Mouse (Mus musculus): ENCODE measurements around the gene Mdga1.

The Mdga1 gene

DNA sequence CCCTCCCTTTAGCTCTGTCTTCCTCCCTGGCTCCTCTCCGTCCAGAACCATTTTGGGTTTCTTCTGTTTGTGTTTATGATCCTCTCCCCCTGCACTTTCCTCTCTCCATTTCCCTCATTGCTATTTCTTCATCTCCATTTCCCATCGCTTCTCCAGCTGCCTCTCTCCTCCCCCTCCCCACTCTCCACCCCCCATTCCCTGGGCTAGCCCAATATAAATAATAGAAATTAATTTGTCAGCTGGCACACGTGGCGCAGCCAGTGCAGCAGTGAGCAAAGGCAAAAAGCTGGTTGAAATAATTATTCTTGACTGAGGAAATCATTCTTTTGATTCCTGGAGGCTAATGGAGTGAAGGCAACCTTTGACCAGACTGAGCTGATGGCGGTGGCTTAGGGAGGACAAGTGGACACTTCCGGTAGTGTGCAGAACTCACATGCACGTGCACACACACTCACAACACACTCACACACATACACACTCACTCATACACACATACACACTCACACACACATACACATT is at the start of gene Mdga1:
Mdga1 (minus strand) TSS at position 51 of the 519 bp plus-strand sequence.
- Histone ChIP-seq H3K36me3 (ENCODE audit: insufficient read depth, low read length) (no peaks in the 10 kb centered on the region), H3K4me1 (replicated peaks; ENCODE audit: low read depth, low read length) (peaks cover 40% of the 10 kb centered on the region), H3K9me3 (ENCODE audit: low read length) (no peaks in the 10 kb centered on the region), H3K27me3 (ENCODE audit: insufficient read depth, low read length) (peaks cover 38% of the 10 kb centered on the region), H3K4me3 (replicated peaks; ENCODE audit: low read length) (no peak within 1 kb of the TSS)
- TF ChIP-seq POU5F1 (IDR thresholded peaks at IDR 0.05; ENCODE audit: borderline replicate concordance, low read length) (no peak), NANOG (IDR thresholded peaks at IDR 0.05; ENCODE audit: borderline replicate concordance, low read length) (no peak), CTCF (conservative IDR thresholded peaks at IDR 0.05; ENCODE audit: low read length) (no peak)

DNA sequence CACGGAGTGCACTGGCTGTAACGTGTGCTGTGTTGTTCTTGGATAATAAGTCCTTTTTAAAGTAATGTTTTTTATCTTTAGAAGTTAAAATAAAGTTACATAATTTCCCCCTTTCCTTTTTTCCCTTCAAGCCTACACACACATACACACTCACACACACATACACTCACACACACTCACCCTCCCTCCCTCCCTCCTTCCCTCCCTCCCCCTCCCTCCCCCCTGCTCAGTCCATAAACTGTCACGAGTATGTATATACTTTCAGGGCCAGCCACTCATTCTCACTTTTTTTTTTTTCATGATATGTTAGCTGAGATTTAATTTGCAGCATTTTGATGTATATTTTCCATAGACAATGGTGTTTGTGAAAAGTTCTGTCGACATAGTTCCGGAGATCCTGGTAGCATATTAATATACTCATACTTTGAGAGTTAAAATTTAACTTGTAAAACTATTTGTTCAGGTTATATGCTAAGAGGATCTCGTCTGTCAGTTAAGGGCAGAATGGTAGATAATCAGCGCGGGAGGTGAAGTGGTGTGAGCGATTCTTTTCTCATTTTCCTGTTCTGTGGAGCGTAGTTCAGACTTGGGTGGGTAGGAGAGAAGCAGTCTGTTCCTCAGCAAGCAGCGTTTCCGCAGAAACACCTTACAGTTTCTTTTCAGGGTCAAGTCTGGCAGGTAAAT is 49.2 kb upstream of the Mdga1 start:
- H3K4me3 ChIP-seq (replicated peaks; ENCODE audit: low read length): no peak overlapping the region
- no peaks in the 10 kb centered on the region for H3K36me3 ChIP-seq (ENCODE audit: insufficient read depth, low read length)
- H3K27me3 ChIP-seq (ENCODE audit: insufficient read depth, low read length): no peaks in the 10 kb centered on the region
- no peak for TF ChIP-seq NANOG (IDR thresholded peaks at IDR 0.05; ENCODE audit: borderline replicate concordance, low read length)
- TF ChIP-seq POU5F1 (IDR thresholded peaks at IDR 0.05; ENCODE audit: borderline replicate concordance, low read length): no peak
- no peak for TF ChIP-seq CTCF (conservative IDR thresholded peaks at IDR 0.05; ENCODE audit: low read length)
- H3K9me3 ChIP-seq (ENCODE audit: low read length): no peaks in the 10 kb centered on the region; the same call in 1 of the 2 replicates
- peaks cover 16% of the 10 kb centered on the region for H3K4me1 ChIP-seq (replicated peaks; ENCODE audit: low read depth, low read length)

DNA sequence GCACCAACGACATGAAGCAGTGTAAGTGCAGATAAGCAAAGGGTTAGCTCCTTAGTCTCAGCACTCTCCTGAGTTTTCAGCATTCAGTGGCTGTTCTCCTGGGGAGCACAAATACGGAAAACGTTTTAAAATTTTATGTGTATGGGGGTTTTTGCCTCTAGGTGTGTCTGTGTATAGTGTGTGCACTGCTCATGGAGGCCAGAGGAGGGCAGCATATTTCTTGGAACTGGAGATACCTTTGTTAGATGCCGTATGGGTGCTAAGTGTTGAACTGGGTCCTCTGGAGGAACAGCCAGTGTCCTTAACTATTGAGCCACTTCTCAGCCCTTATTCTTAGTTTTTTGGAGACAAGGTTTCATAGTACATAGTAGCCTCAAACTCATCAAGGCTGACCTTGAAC is 44.8 kb upstream of the Mdga1 start:
- no peak overlapping the region for H3K4me3 ChIP-seq (replicated peaks; ENCODE audit: low read length)
- TF ChIP-seq POU5F1 (IDR thresholded peaks at IDR 0.05; ENCODE audit: borderline replicate concordance, low read length): no peak
- peak; percentile 47 for TF ChIP-seq CTCF (conservative IDR thresholded peaks at IDR 0.05; ENCODE audit: low read length)
- H3K9me3 ChIP-seq (ENCODE audit: low read length): no peaks in the 10 kb centered on the region; the same call in 1 of the 2 replicates
- H3K27me3 ChIP-seq (ENCODE audit: insufficient read depth, low read length): no peaks in the 10 kb centered on the region
- H3K4me1 ChIP-seq (replicated peaks; ENCODE audit: low read depth, low read length): peaks cover 13% of the 10 kb centered on the region; the same call in 1 of the 2 replicates
- no peaks in the 10 kb centered on the region for H3K36me3 ChIP-seq (ENCODE audit: insufficient read depth, low read length)

DNA sequence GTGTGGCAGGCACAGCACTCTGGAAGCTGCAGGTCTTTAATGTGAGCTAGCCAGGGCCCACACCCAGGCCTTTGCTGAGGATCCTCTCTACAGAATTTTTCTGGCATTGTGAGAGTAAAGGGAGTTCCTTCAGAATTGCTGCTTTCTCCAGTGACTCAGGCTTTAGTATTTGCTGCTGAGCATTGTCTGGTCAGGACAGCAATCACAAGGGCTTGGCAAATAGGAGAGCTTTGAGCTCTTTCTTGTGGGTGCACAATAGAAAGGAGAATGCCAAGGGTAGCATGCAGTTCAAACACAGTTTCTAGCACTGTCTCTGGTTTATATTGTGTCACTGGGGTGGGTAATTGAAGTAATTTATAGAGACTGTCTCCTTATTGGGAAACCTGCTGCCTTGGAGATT is 38.5 kb upstream of the Mdga1 start:
- peaks cover 37% of the 10 kb centered on the region for H3K4me1 ChIP-seq (replicated peaks; ENCODE audit: low read depth, low read length)
- H3K36me3 ChIP-seq (ENCODE audit: insufficient read depth, low read length): no peaks in the 10 kb centered on the region
- H3K4me3 ChIP-seq (replicated peaks; ENCODE audit: low read length): no peak overlapping the region
- H3K9me3 ChIP-seq (ENCODE audit: low read length): no peaks in the 10 kb centered on the region
- TF ChIP-seq POU5F1 (IDR thresholded peaks at IDR 0.05; ENCODE audit: borderline replicate concordance, low read length) (no peak), CTCF (conservative IDR thresholded peaks at IDR 0.05; ENCODE audit: low read length) (no peak), NANOG (IDR thresholded peaks at IDR 0.05; ENCODE audit: borderline replicate concordance, low read length) (no peak)
- no peaks in the 10 kb centered on the region for H3K27me3 ChIP-seq (ENCODE audit: insufficient read depth, low read length)

- Histone ChIP-seq H3K9me3 (ENCODE audit: low read length) (no peaks in the 10 kb centered on the region), H3K27me3 (ENCODE audit: insufficient read depth, low read length) (no peaks in the 10 kb centered on the region), H3K36me3 (ENCODE audit: insufficient read depth, low read length) (no peaks in the 10 kb centered on the region), H3K4me3 (replicated peaks; ENCODE audit: low read length) (no peak overlapping the region), H3K4me1 (replicated peaks; ENCODE audit: low read depth, low read length) (peaks cover 41% of the 10 kb centered on the region)
- no peak for TF ChIP-seq POU5F1 (IDR thresholded peaks at IDR 0.05; ENCODE audit: borderline replicate concordance, low read length)
- no peak for TF ChIP-seq NANOG (IDR thresholded peaks at IDR 0.05; ENCODE audit: borderline replicate concordance, low read length)
- TF ChIP-seq CTCF (conservative IDR thresholded peaks at IDR 0.05; ENCODE audit: low read length): no peak
These were observed 38.0 kb upstream of the Mdga1 start for GRCm38 (mm10) chr17:30007883-30008282.

- TF ChIP-seq NANOG (IDR thresholded peaks at IDR 0.05; ENCODE audit: borderline replicate concordance, low read length): no peak
- TF ChIP-seq POU5F1 (IDR thresholded peaks at IDR 0.05; ENCODE audit: borderline replicate concordance, low read length): no peak
- TF ChIP-seq CTCF (conservative IDR thresholded peaks at IDR 0.05; ENCODE audit: low read length): no peak
- Histone ChIP-seq H3K4me1 (replicated peaks; ENCODE audit: low read depth, low read length) (peaks cover 37% of the 10 kb centered on the region), H3K36me3 (ENCODE audit: insufficient read depth, low read length) (no peaks in the 10 kb centered on the region), H3K9me3 (ENCODE audit: low read length) (no peaks in the 10 kb centered on the region), H3K27me3 (ENCODE audit: insufficient read depth, low read length) (no peaks in the 10 kb centered on the region), H3K4me3 (replicated peaks; ENCODE audit: low read length) (no peak overlapping the region)
These were observed 37.0 kb upstream of the Mdga1 start for GRCm38 (mm10) chr17:30006877-30007276.

DNA sequence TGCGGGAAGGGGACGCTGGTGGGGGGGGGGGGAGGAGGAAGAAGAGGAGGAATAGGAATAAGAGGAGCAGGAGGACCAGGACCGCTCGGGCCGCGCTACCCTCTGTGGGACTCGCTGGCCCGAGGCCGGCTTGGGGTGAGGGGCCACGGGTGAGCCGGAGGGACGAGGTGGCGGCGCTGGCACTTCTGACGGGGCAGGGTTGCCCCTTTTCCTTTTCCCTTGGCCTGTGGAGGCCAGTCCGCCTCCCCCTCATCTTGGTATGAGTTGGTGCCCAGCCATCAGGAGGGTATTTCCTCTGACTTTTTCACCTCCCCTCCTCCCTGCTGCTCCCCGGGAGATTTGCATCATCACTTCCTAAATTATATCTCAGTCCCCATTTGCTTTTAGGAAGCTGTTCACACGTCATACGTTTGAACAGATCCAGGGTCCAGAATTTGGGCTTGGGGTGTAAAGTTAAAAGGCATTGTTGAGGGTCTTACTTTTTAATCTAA is 35.6 kb upstream of the Mdga1 start:
- H3K9me3 ChIP-seq (ENCODE audit: low read length): no peaks in the 10 kb centered on the region
- no peaks in the 10 kb centered on the region for H3K27me3 ChIP-seq (ENCODE audit: insufficient read depth, low read length)
- H3K4me1 ChIP-seq (replicated peaks; ENCODE audit: low read depth, low read length): peaks cover 37% of the 10 kb centered on the region
- H3K4me3 ChIP-seq (replicated peaks; ENCODE audit: low read length): peak overlapping the region; percentile 91
- no peaks in the 10 kb centered on the region for H3K36me3 ChIP-seq (ENCODE audit: insufficient read depth, low read length)
- TF ChIP-seq POU5F1 (IDR thresholded peaks at IDR 0.05; ENCODE audit: borderline replicate concordance, low read length): no peak
- TF ChIP-seq NANOG (IDR thresholded peaks at IDR 0.05; ENCODE audit: borderline replicate concordance, low read length): no peak
- no peak for TF ChIP-seq CTCF (conservative IDR thresholded peaks at IDR 0.05; ENCODE audit: low read length)

DNA sequence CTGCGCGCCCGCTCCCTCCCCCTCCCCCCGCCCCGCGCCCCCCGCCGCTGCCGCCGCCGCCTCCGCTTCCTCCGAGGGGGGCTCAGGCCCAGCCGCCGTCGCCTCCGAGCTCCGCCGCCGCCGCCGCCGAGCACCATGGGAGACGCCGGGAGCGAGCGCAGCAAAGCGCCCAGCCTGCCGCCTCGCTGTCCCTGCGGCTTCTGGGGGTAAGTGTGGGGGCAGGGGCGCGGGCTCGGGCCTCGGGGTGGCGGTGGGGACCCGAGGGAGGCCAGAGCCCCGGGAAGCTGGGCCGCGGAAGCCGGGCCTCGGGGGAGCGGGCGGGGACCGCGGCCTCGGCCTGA is 35.2 kb upstream of the Mdga1 start:
- TF ChIP-seq CTCF (conservative IDR thresholded peaks at IDR 0.05; ENCODE audit: low read length): no peak
- TF ChIP-seq NANOG (IDR thresholded peaks at IDR 0.05; ENCODE audit: borderline replicate concordance, low read length): no peak
- TF ChIP-seq POU5F1 (IDR thresholded peaks at IDR 0.05; ENCODE audit: borderline replicate concordance, low read length): no peak
- Histone ChIP-seq H3K36me3 (ENCODE audit: insufficient read depth, low read length) (no peaks in the 10 kb centered on the region), H3K4me1 (replicated peaks; ENCODE audit: low read depth, low read length) (peaks cover 37% of the 10 kb centered on the region), H3K4me3 (replicated peaks; ENCODE audit: low read length) (peak overlapping the region; percentile 91), H3K27me3 (ENCODE audit: insufficient read depth, low read length) (no peaks in the 10 kb centered on the region), H3K9me3 (ENCODE audit: low read length) (no peaks in the 10 kb centered on the region)
